Mouse (Mus musculus) limb, embryonic 10.5 days (tissue): ENCODE measurements around the gene Rab12. TPM values are rescaled to one million over a fixed set of nuclear protein-coding genes. Genes with fewer than 3 reads are reported as not detected.

Experiments
- DNase-seq: peaks from one replicate; pipeline ENCODE4 v3.0.0-alpha.2; 2017; ENCODE audit warnings: low spot score
- H3K27ac ChIP-seq: fragments of 300-500 bp; sonication (generic); 2 replicates; pipeline ENCODE4 v1.5.1; 2016; ENCODE audit warnings: mild to moderate bottlenecking
- H3K27me3 ChIP-seq: fragments of 300-500 bp; sonication (generic); 2 replicates; pipeline ENCODE4 v1.6.1; 2016; ENCODE audit warnings: low read depth, mild to moderate bottlenecking; ENCODE audit not compliant: poor library complexity, severe bottlenecking
- H3K36me3 ChIP-seq: fragments of 300-500 bp; sonication (generic); 2 replicates; pipeline ENCODE4 v1.6.1; 2016; ENCODE audit warnings: mild to moderate bottlenecking, moderate library complexity
- H3K4me1 ChIP-seq: fragments of 300-500 bp; sonication (generic); 2 replicates; pipeline ENCODE4 v1.6.1; 2016
- H3K4me3 ChIP-seq: fragments of 300-500 bp; sonication (generic); 2 replicates; pipeline ENCODE4 v1.5.1; 2016; ENCODE audit warnings: mild to moderate bottlenecking, moderate library complexity
- H3K9me3 ChIP-seq: fragments of 300-500 bp; sonication (generic); replicated peaks from 2 replicates; pipeline ENCODE4 v1.6.1; 2016; ENCODE audit warnings: mild to moderate bottlenecking
- WGBS: fragments of 180-500 bp; shearing (Covaris S2); methylation state at CpG from one replicate; pipeline ENCODE4 v1.1.7; 2016; 5-methylcytosine and 5-hydroxymethylcytosine counted together
- polyA plus RNA-seq: library from polyadenylated mRNA; unstranded; fragments of >200 nt; fragmentation: Nextera tagmentation; extraction: Ambion mirVana; gene quantifications from 2 replicates; pipeline ENCODE4 v1.2.1, GENCODE M21; 2016

The Rab12 gene
- polyA plus RNA-seq, 1 experiment from 2014 or later, result 32.0 TPM

GRCm38 (mm10) chr17:66451143-66451542, 68.4 kb downstream of the Rab12 start:
- H3K27ac ChIP-seq, result no peak overlapping the region
- peaks cover 48% of the 10 kb centered on the region for H3K4me1 ChIP-seq
- H3K27me3 ChIP-seq, result peaks cover 51% of the 10 kb centered on the region
- no peaks in the 10 kb centered on the region for H3K36me3 ChIP-seq
- peak; percentile 93 for DNase-seq
- WGBS, result 2% methylated on average over 11 of the region's 11 CpGs
- H3K9me3 ChIP-seq, result no peaks in the 10 kb centered on the region
- 0 out of 2 replicates have a peak overlapping the region, but pooled peaks have one; percentile 86 for H3K4me3 ChIP-seq

- Histone ChIP-seq H3K4me1 (peaks cover 53% of the 10 kb centered on the region), H3K9me3 (no peaks in the 10 kb centered on the region), H3K27ac (peak overlapping the region; percentile 89), H3K36me3 (no peaks in the 10 kb centered on the region), H3K4me3 (peak overlapping the region; percentile 86), H3K27me3 (peaks cover 52% of the 10 kb centered on the region)
- peak; percentile 42 for DNase-seq
- 3% methylated on average over 18 of the region's 18 CpGs for WGBS
These were observed 68.9 kb downstream of the Rab12 start for GRCm38 (mm10) chr17:66450526-66451070.

GRCm38 (mm10) chr17:66449460-66450341, 69.8 kb downstream of the Rab12 start, which contains the start of gene Mtcl1:
Mtcl1 (minus strand) TSS chr17:66449750.
- under 1% methylated on average over 76 of the region's 76 CpGs for WGBS
- Histone ChIP-seq H3K4me1 (peaks cover 53% of the 10 kb centered on the region), H3K27me3 (peaks cover 52% of the 10 kb centered on the region)

GRCm38 (mm10) chr17:66448421-66449405, 70.8 kb downstream of the Rab12 start:
- peaks cover 58% of the 10 kb centered on the region for H3K4me1 ChIP-seq
- H3K27ac ChIP-seq, result peak overlapping the region; percentile 89
- peaks cover 52% of the 10 kb centered on the region for H3K27me3 ChIP-seq
- WGBS, result under 1% methylated on average over 127 of the region's 136 CpGs
- no peaks in the 10 kb centered on the region for H3K36me3 ChIP-seq
- H3K4me3 ChIP-seq, result peak overlapping the region; percentile 86
- H3K9me3 ChIP-seq, result no peaks in the 10 kb centered on the region
- peak; percentile 72 for DNase-seq

More at GRCm38 (mm10) chr17:66449460-66450341, 69.8 kb downstream of the Rab12 start, which contains the start of gene Mtcl1:
- Histone ChIP-seq H3K27ac (peak within 1 kb of the TSS; percentile 89), H3K9me3 (no peaks in the 10 kb centered on the region), H3K36me3 (no peaks in the 10 kb centered on the region), H3K4me3 (peak within 1 kb of the TSS; percentile 86)
- DNase-seq, result peak; percentile 88

- peaks cover 57% of the 10 kb centered on the region for H3K4me1 ChIP-seq
- no peak for DNase-seq
- 1% methylated on average over 13 of the region's 13 CpGs for WGBS
These were observed 71.6 kb downstream of the Rab12 start for GRCm38 (mm10) chr17:66447978-66448377.

GRCm38 (mm10) chr17:66447007-66447312, 72.6 kb downstream of the Rab12 start:
- 33% methylated on average over 7 of the region's 7 CpGs for WGBS
- Histone ChIP-seq H3K27me3 (peaks cover 43% of the 10 kb centered on the region), H3K27ac (no peak overlapping the region), H3K9me3 (no peaks in the 10 kb centered on the region), H3K4me3 (peak overlapping the region; percentile 86), H3K36me3 (no peaks in the 10 kb centered on the region), H3K4me1 (peaks cover 55% of the 10 kb centered on the region)
- DNase-seq, result no peak

More at GRCm38 (mm10) chr17:66447978-66448377, 71.6 kb downstream of the Rab12 start:
- Histone ChIP-seq H3K27me3 (peaks cover 52% of the 10 kb centered on the region), H3K27ac (peak overlapping the region; percentile 89), H3K9me3 (no peaks in the 10 kb centered on the region), H3K4me3 (peak overlapping the region; percentile 86), H3K36me3 (no peaks in the 10 kb centered on the region)

- H3K27ac ChIP-seq, result no peak overlapping the region
- H3K4me3 ChIP-seq, result peak overlapping the region; percentile 86
- H3K36me3 ChIP-seq, result no peaks in the 10 kb centered on the region
- WGBS, result 39% methylated on average over 7 of the region's 7 CpGs
- peaks cover 38% of the 10 kb centered on the region for H3K27me3 ChIP-seq
- peaks cover 56% of the 10 kb centered on the region for H3K4me1 ChIP-seq
- no peak for DNase-seq
- H3K9me3 ChIP-seq, result no peaks in the 10 kb centered on the region
These were observed 73.1 kb downstream of the Rab12 start for GRCm38 (mm10) chr17:66446196-66447006.

Other genes with a start within 250 kb of the Rab12 start
- gene Mtcl1, start 70.0 kb downstream of the Rab12 start, polyA plus RNA-seq, result 5.6 and 7.6 TPM in 2 replicates
- not detected in 2 replicates for gene Themis3, start 74.9 kb upstream of the Rab12 start, polyA plus RNA-seq